Mouse (Mus musculus): ENCODE results near the gene Frrs1l.

Frrs1l gene

DNA sequence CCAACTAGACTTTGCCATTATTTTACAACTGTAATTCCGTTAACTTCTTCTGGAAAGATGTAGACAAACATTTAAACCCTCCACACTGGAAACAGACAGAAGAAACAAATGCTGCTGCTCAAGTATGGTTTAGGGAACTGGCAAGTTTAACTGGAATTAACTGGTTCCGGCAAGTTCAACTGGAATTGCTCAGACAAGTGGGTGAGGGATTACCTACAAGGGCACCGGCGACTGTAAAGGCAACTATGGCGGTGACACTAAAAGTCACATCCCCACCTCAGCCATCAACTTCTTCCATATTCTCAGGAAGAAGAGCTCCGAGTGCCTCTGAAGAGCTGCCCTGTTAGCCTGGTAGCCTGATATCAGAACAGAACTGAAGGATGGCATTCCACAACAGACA, 75.9 kb downstream of the Frrs1l start:
- DNase-seq (ENCODE audit: low spot score in 2 of 2) = no peak

DNA sequence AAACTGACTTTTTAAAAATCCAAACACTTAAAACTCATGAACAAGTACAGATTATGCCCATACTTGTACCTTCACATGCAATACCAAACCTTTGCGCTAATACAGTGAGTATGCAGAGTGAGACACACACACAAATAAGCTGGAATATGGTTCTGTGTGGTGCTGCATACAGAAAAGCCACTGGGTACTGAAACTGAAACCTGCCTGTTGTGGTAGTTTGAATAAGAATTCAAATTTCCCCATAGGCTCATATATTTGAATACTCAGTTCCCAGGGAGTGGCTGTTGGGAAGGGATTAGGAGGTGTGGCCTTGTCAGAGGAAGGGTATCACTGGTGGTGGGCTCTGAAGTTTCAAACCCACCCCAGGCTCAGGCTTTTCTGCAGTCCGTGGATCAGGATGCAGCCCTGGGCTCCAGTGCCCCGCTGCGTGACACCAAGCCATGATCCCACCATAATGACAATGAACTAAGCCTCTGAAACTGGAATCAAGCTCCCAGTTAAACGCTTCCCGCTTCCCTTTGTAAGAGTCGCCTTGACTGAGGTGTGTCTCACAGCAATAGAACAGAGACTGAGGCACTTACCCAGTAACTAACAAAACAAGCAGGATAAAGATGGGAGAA, 77.7 kb downstream of the Frrs1l start:
- no peak for DNase-seq (ENCODE audit: low spot score in 2 of 2)

DNA sequence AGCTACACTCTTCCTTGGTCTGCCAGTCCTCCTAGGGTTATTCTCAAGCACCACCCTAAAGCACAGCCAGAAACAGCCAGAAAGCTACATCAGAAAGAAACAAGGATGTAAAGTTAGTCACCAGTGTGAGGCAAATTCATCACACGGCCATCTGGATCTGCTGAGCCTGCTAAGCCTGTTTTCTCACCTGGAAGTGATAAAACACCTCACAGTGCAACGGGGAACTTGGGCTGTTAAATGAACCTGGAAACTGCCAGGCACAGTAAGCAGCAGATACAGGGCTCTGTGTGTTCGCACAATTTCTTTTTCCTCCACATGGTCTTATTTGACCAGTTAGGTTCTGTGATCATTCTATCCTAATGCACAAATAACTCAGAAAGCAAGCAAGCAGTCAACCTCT, 80.6 kb downstream of the Frrs1l start:
- DNase-seq (ENCODE audit: low spot score in 2 of 2) = no peak

DNA sequence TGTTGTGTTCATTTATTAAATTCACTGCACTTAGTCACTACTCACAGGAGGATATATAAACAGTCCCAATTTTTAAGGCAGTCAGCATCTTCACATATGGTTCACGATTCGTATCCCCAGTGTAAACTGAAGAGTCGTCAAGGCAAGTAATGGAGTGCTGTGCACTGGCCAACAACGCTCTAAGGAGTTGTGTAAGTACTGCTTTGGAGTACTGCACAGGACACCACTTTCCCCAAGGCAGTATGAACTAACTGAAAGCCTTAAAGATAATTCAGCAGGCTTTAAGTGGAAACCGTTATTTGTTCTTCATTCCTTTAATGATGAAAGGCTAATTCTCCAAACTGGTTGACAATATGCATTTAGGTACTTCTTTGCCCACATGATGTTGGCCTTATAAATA, 82.5 kb downstream of the Frrs1l start:
- DNase-seq (ENCODE audit: low spot score in 2 of 2) = no peak
